Mouse (Mus musculus): ENCODE measurements around the gene Col20a1.

The Col20a1 gene

GRCm38 (mm10) chr2:180995457-180995856 lies 9.1 kb downstream of the Col20a1 start:
- no peak for DNase-seq (ENCODE audit: low spot score)

- peak; percentile 5 for DNase-seq (ENCODE audit: low spot score)
Observed at GRCm38 (mm10) chr2:180996436-180996835, 10.1 kb downstream of the Col20a1 start.

GRCm38 (mm10) chr2:180996905-180997304 lies 10.6 kb downstream of the Col20a1 start:
- DNase-seq (ENCODE audit: low spot score) = no peak

- DNase-seq (ENCODE audit: low spot score) = no peak
Observed at GRCm38 (mm10) chr2:181007054-181007453, 20.7 kb downstream of the Col20a1 start.

GRCm38 (mm10) chr2:181008339-181008738 lies 22.0 kb downstream of the Col20a1 start:
- DNase-seq (ENCODE audit: low spot score) = no peak

- no peak for DNase-seq (ENCODE audit: low spot score)
Observed at GRCm38 (mm10) chr2:181031406-181031934, 45.1 kb downstream of the Col20a1 start.

- no peak for DNase-seq (ENCODE audit: low spot score)
Observed at GRCm38 (mm10) chr2:181032407-181032806, 46.1 kb downstream of the Col20a1 start.

- DNase-seq (ENCODE audit: low spot score) = no peak
Observed at GRCm38 (mm10) chr2:181033310-181033709, 47.0 kb downstream of the Col20a1 start.

- DNase-seq (ENCODE audit: low spot score) = no peak
Observed at GRCm38 (mm10) chr2:181035186-181035585, 48.9 kb downstream of the Col20a1 start.

GRCm38 (mm10) chr2:181036561-181036960 lies 50.2 kb downstream of the Col20a1 start:
- no peak for DNase-seq (ENCODE audit: low spot score)

GRCm38 (mm10) chr2:181038644-181039355 lies 52.5 kb downstream of the Col20a1 start:
- DNase-seq (ENCODE audit: low spot score) = no peak

GRCm38 (mm10) chr2:181039356-181039680 lies 53.0 kb downstream of the Col20a1 start:
- DNase-seq (ENCODE audit: low spot score) = no peak

GRCm38 (mm10) chr2:181041941-181042340 lies 55.6 kb downstream of the Col20a1 start:
- DNase-seq (ENCODE audit: low spot score) = no peak

GRCm38 (mm10) chr2:181042376-181042775 lies 56.0 kb downstream of the Col20a1 start:
- DNase-seq (ENCODE audit: low spot score) = no peak

- no peak for DNase-seq (ENCODE audit: low spot score)
Observed at GRCm38 (mm10) chr2:181043437-181043836, 57.1 kb downstream of the Col20a1 start, which contains the start of gene Chrna4. Gene Chrna4, minus strand, starts transcription at chr2:181043546.

- no peak for DNase-seq (ENCODE audit: low spot score)
Observed at GRCm38 (mm10) chr2:181044001-181044400, 57.7 kb downstream of the Col20a1 start.

- no peak for DNase-seq (ENCODE audit: low spot score)
Observed at GRCm38 (mm10) chr2:181048252-181048945, 62.1 kb downstream of the Col20a1 start.

- no peak for DNase-seq (ENCODE audit: low spot score)
Observed at GRCm38 (mm10) chr2:181048986-181049385, 62.7 kb downstream of the Col20a1 start.

GRCm38 (mm10) chr2:181052171-181052570 lies 65.8 kb downstream of the Col20a1 start:
- DNase-seq (ENCODE audit: low spot score) = no peak

- no peak for DNase-seq (ENCODE audit: low spot score)
Observed at GRCm38 (mm10) chr2:181057341-181057740, 71.0 kb downstream of the Col20a1 start.

- DNase-seq (ENCODE audit: low spot score) = no peak
Observed at GRCm38 (mm10) chr2:181058193-181058592, 71.9 kb downstream of the Col20a1 start.

GRCm38 (mm10) chr2:181060127-181060526 lies 73.8 kb downstream of the Col20a1 start:
- DNase-seq (ENCODE audit: low spot score) = peak; percentile 39

GRCm38 (mm10) chr2:181065827-181066226 lies 79.5 kb downstream of the Col20a1 start:
- no peak for DNase-seq (ENCODE audit: low spot score)

Measured in T-cell, adult 2 months (primary cell).